Mouse (Mus musculus): ENCODE measurements around the gene Cd55b. TPM values are rescaled to one million over a fixed set of nuclear protein-coding genes. Genes with fewer than 3 reads are reported as not detected.

Cd55b gene
- polyA plus RNA-seq (2015; fragmentation: Illumina TruSeq; extraction: RNeasy Lipid Tissue Mini Kit (QIAGEN cat#74804); ENCODE audit: low read depth, low replicate concordance): not detected

DNA sequence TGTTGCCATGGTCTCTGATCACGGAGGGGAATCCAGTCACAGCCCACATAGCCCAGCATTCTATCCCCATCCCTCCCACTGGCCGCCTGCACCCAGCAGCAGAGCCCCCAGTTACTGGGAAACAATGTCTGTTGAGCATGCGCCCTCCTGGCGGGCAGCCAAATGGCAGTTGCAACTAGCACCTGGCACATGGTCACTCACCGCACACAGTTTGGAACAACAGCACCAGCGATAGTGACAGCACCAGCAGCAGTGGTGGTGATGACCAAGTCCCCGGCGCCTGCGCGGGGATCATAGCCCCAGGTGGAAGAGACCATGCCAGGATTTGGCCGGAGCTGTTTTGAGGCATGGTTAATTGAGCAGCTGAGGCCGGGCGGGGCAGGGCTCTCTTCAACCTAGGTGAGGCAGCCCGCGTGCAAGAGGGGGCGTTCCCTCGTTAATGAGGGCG is at the start of gene Cd55b:
TSS of gene Cd55b (minus strand) at position 346 of the 448 bp plus-strand sequence.

DNA sequence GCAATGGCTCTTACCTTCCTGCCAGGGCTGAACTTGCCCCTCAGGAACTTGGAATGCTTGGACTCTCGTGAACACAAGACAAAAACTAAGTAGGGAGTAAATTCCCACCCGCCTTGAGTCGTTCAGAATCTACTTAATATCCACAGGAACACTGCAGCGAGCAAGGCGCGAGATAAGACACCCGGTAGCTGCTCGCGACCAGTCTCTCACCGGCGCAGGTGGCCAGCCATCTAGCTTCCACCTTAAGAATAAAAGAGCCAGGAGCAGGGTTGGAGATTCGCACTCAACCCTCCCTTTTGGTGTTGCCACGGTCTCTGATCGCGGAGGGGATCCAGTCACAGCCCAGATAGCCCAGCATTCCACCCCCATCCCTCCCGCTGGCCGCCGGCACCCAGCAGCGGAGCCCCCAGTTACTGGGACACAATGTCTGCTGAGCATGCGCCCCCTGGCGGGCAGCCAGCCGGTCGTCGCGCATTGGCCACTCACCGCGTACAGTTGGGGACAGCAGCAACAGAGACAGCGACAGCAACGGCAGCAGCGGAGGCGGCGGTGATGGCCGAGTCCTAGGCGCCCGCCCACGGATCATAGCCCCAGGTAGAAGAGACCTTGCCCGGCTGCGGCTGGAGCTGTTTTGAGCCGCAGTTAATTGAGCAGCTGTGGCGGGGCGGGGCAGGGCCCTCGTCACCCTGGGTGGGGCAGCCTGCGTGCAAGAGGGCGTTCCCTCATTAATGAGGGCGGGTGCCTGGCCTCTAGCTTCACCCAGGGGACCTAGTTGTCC is 39.5 kb upstream of the Cd55b start, which contains the start of gene Cd55:
TSS of gene Cd55 (minus strand) at position 661 of the 778 bp plus-strand sequence.

Other genes with a start within 250 kb of the Cd55b start
- 9.4 TPM for gene Cd55, start 39.7 kb upstream of the Cd55b start, polyA plus RNA-seq (2015; fragmentation: Illumina TruSeq; extraction: RNeasy Lipid Tissue Mini Kit (QIAGEN cat#74804); ENCODE audit: low read depth, low replicate concordance)
- not detected for gene Zp3r, start 206.6 kb upstream of the Cd55b start, polyA plus RNA-seq (2015; fragmentation: Illumina TruSeq; extraction: RNeasy Lipid Tissue Mini Kit (QIAGEN cat#74804); ENCODE audit: low read depth, low replicate concordance)
- gene C4bp, start 238.6 kb upstream of the Cd55b start, polyA plus RNA-seq (2015; fragmentation: Illumina TruSeq; extraction: RNeasy Lipid Tissue Mini Kit (QIAGEN cat#74804); ENCODE audit: low read depth, low replicate concordance): 0.30 TPM

All from brain, adult 10 weeks (tissue).